Mouse (Mus musculus) heart, adult 18-20 months (tissue): ENCODE measurements at regions not wholly inside any gene's neighbourhood (a gene's known extent, or its start where the extent isn't known, plus 50 kb on each side); places are given as distances from the start of the nearest gene placed in this dataset.
A peak's percentile ranks its signal among the peaks of the same experiment; 100 is the strongest.

Experiments
- DNase-seq, 2 experiments: peaks; one replicate each; pipeline ENCODE4 v3.0.0; 2021 to 2022; ENCODE audit warnings: mixed read lengths in 1 of 2

DNA sequence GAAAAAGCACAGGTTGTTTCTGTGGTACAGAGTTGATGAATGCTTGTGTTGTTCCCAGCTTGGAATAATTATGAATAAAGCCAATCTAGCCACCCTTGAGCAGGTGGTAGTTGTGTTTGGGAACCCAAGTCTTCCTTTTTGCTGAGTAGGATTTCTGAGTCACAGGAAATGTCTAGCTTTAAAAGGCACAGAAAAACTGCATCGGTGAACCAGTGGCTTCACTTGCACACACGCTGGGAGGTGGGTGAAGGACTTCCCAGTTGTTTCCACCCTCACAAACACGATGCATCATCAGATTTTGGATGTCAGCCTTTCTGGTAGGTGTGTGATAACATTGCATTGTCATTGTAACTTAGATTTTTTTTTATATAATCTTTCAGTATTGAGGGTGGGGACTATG lies 322.9 kb upstream of the Slco3a1 start:
- no peak for DNase-seq

DNA sequence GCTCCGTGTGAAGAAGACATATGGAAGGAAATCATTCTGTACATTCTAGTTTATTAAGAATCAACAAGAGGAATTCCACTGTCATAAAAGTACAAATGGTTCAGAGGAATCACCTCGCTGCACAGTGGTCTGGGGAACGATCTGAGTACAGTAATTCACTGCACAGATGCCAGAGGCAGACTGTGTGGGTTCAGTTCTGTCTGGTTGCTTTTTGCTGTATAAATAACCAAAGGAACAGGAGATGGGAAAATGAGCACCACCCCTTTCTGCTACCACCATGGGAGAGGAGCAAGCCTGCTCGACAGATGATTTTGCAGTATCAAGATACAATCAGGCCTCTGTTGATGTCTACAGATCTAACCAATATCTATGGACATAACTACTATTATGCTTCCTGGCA lies 322.1 kb upstream of the Slco3a1 start:
- no peak for DNase-seq

DNA sequence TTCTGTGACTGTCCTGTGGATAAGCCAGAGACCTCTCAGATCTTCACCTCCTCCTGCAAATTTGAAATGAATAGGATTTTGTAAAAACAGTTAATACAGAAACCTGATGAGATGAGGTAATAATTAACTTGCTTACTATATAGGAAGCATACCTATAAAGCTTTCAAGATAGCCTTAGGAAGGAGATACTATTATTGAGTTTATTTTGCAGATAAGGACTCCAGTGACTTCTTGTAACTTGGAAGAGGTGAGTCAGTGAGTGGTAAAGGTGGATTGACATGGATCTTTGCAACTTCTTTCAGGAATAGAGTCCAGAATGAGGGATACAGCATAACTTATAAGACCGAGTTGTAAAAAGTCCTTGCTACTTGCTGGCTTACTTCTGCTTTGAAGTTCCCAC lies 315.7 kb upstream of the Slco3a1 start:
- DNase-seq, result no peak

DNA sequence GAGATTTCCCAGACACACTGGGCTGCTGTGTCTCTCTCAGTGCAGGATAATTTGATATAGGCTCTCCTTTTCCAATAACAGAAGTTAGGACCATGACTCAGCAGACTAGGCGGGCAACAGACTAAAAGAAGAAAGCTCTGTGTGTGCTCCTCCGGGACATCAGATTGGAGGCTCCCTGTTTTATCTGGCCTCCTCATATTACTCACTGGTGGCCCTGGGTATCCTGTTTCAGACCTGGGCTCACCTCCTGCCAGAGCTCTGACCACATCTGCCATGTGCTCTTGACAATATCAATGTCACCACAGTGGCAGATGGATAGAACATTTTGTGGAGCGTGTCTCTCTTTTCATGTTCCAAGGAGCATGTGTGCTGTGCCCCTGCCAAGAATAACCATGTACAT lies 308.1 kb upstream of the Slco3a1 start:
- DNase-seq, result peak; percentile 64 to 75

DNA sequence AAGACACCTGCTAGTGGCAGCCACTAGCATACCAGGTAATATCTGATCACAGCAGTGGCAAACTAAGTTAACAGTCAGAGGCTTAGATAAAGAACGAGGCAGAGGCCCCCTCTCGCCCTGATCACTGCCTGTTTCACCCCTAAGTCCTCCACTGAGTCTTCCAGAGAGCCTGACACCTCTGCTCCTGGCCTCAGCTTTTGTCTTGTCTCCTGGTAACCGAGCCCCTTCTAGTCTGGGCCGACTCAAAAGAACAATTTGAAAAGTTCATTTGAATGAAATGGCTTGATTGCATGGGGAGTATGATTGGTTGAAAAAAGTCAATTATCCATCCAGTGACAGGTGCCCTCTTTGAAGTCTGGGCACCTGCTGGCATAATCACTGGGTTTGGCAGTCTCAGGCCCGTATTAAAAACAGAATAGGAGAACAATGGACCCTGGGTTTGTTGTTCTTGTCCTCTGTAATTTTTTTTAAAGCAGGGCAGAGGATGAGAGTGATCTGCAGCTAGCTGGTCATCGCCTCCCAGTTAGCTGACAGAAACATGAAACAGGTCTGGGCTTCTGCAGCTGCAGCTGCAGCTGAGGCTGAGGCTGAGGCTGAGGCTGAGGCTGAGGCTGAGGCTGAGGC lies 289.8 kb upstream of the Slco3a1 start:
- no peak for DNase-seq

DNA sequence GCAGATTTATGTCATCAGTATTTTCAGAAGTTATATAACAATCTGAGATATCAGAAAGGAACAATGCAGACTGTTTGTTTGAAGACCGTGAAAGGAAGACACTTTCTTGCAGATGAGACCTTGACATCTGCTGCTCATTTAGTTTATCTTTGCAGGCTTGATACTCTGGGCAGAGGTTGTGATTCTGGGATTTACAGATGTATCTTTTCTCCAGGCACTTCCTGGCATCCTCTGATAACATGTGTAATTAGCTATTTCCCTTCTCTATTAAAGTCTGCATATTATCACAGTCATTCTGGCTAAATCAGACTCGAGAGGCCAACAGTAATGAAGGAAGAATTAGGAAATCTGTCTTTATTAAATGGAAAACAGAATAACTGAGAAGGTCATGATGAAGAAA lies 268.7 kb upstream of the Slco3a1 start:
- DNase-seq, result no peak

DNA sequence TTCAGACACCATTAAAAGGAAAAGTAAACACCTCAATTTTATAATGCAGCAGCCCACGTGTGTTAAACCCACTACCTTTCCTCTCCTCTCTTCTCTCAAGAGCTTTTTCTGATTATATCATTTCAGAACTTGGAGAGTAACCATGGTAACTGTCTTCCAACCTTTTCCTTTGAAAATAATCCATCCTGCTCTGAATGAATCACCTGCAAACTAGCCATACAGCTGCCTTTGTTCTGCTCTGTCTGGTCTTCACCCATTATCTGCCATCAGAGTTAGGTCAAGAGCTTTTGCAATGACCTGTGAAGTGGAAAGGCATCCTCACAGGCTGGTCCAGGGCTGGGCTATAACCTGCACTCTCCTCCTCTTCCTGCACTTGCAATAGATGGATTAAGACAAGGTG lies 238.7 kb upstream of the Slco3a1 start:
- DNase-seq, result no peak

DNA sequence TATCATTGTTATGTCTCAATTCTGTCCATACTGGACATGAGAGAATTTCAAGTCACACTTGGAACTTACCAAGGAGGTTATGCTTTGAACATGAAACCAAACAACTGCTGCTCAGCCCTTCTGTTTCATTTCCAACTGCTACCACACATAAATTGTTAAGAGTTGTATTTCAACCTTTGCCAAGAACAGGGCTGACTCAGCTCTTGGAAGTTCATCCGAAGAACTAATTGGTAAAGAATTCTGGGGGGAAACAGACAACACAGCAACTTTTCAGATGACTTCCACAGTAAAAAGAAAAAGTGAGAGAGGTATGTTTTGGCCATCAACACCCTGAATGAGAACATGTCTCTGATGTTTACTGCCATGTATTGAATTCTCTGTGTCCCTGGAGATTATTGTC lies 234.1 kb upstream of the Slco3a1 start:
- DNase-seq, result peak; percentile 7 to 14

DNA sequence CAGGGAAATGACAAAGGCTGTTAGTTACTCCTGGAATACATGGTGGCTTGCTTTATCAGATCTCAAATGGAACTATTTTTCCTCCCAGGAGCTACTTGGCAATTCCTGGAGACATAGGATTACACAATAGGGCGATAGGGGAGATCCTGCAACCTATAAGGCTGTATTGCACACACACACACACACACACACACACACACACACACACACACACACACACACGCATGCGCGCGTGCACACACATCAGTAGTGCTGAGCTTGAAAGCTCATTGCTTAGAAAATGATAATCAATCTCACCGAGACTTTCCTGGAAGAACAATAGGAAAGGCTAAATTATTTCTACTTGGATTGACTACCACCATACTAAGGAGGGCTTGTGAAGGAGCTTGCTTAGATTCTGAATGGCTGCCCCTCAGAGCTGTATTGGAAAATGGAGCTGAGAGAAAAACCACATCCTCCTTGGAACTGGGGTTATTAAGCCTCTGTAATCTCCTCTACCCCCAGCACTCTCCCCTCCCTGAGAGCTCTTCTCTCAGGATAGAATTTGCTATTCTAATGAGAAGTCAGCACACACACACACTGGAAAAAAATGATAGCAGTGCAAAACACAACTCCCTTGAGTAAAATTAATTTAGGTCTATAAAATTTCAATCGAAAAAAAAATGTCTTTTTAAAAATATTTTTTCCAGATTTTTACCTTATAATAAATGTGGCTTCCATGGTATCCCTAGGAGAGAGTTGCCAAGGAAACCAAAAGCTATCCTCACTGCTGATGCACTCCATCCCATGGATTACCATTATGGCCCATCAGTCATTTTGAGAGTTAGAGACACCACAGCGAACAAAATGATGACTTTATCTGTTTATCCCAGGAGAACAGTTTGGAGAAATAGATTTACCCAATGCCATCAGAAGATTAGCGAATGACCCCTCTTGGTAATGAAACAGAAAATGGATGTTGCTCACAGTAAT lies 217.1 kb upstream of the Slco3a1 start:
- no peak for DNase-seq

DNA sequence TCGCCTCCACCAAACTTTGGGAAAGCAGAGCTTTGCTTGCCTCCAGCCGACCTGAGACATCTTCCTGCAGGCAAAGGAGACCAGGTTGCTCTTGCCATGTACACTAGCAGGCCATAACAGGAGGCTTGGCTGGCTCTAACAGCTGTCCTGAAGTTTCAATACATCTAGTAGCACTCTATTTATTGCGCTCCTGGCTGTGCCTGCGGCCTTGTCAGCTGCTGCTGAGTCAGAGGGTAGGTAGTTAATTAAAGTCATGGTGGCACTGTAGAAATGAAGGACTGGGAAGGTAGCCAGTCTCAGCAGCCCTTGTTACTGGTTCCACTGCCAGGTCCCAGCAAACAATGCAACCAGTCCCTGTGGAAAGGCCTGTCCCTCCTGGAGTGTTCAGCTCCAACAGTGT lies 212.0 kb upstream of the Slco3a1 start:
- peak; percentile 59 to 70 for DNase-seq

DNA sequence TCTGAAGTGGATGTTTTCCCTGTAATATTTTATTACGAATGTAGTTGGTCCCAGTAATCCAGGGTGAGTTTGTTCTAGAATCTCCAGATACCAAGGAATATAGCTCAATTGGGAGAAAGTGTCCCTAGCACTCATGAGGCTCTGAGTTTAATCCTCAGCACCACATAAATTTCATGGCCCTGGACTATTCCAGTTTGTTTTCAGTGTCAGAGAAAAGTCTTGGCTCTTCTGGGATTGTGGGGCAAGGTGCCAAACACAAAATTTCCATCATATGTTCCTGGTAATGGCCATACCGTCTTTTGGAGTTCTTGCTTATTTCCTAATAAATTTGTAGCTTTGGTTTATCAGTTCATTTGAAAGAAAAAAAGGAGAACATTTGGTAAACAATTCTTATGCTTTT lies 202.9 kb upstream of the Slco3a1 start:
- no peak for DNase-seq

DNA sequence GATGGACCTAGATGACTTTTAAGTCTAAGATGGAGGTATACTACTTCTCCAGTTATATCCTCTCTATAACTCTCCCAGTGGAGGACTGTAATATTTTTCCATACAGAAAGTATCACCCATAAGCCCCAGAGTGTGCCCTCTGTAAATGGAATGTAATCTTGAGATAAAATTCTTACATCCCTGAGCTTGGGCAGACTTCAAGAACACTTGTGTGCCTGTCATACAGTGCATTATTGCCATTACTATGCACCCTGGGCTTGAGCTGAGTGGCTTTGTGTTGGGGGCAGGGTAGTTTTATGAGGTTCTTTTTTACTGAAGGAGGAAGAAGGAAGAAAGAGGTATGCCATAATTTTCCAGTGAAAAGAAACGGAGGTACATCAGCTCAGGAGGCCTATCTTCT lies 193.1 kb upstream of the Slco3a1 start:
- DNase-seq, result no peak

DNA sequence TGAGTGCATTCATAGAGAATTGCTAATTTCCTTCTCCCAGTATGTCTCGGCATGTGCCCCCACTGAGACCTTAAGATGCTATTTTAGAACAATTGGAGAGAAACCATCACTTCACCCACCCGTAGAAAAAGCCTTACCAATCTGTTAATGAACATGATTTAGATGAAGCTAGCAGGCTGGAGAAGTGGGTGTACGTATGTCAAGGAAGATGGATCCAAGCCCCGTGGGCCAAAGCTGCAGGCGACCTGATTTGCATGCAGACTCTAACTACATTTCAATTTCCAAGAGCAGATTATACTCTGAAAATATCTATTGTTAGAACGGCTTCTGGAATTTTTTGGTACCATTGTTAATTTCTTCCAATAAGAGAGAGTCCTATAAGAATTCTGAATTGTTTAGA lies 180.4 kb upstream of the Slco3a1 start:
- no peak for DNase-seq

DNA sequence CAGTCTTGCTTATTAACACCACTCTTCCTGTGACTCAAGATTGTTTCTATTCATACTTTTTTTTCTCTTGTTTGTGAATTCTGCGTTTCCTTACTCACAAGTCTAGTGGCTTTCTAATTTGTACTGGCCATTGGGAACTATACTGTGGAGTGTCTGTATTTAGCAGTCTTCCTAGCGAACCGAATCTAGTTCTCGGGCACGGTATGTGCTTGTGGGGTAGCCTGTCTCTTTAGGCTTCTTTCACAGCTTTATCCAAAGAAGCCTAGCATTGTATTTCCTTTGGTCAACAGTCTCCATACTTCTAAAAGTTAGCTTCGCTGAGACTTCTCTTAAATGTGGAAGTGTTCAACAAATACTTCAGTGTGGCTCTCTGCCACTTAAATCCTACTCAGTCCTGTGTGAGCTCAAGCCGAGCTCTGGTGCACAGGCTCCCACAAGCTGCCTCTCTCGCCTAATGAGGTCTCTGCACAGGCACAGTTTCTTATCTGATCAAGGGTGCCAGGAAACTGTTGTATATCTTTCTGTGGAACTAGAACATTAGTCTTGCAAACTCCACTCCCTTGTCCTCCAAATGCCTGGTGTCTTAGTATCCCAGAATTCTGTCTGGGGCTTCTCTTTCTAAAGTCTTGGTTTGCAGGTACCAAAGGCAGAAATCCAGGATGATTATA lies 171.9 kb upstream of the Slco3a1 start:
- no peak for DNase-seq

DNA sequence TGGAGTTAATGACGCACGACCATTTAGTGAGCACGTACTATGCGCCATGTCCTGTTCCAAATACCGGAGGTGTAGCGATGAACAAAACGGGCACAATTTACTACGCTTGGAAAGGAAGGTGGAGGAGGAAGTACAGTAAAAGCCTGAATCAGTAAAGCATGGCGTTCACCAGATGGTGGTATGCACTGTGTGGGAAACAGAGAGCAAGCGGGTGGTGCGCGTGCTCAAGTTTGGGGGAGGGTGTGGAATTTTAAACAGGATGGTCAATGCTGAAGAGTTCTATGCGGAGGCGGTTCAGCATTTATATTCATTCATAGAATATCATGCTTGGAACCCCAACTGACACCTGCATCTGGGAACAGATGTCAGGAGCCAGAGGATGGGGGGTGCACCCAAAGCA lies 164.7 kb upstream of the Slco3a1 start:
- DNase-seq, result no peak

DNA sequence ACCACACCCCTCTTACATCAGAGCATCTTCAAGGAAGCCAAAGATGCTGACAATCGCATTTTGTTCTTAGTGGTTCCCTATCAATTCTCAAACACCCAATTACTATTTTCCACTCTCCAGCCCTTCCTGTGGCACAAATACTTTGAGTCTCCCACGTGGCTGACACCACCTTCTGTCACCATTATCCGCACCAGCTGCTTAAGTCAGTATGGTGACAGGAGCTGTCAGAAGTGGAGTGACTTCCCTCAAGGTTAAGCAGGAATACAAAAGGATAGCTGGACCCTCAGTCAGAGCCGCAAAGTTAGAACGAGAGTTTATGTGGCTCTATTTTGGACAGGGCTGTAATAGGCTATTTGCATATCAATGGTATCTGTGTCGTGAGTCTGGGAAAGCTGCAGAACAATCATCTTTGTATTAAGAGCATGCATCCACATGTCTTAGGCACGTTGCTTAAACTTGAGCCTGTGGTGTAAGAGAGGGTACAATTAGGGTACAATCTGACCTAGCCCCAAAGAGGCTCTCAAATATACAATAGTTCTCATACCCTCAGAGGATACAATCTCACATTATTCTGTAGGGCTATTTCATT lies 155.5 kb upstream of the Slco3a1 start:
- DNase-seq, result no peak

DNA sequence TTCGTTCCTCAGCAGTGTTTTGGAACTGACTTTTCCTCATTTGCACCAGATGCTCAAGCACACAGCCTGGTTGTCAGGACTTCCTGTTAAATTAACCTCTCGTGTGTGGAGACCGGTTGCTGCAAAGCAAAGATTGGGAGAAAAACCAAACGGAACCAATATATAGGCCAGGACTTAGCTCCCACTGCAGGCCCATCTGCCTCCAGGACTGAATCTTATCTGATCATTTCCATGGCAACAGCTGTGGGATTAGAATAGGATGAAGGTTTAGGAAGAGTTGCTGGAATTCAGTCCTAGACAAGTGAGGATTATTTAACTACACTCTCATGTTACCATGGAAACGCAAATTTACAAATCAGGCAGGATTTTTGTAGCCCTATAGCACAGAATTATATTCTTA lies 154.4 kb upstream of the Slco3a1 start:
- no peak for DNase-seq

DNA sequence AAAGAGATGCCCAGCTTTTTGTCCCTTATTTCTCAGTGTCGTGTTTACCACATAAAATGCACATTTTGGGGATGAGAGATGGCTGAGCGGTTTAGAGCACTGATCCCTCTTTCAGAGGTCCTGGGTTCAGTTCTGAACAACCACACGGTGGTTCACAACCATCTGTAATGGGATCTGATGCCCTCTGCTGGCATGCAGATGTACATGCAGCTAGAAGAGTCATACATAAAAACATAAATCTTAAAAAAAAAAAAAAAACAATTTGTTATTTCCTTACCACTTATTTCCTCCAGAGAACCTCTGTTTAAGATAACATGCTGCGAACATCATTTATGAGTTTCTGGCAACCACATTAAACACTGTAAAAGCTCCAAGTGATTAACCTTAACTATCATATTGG lies 149.0 kb upstream of the Slco3a1 start:
- no peak for DNase-seq

DNA sequence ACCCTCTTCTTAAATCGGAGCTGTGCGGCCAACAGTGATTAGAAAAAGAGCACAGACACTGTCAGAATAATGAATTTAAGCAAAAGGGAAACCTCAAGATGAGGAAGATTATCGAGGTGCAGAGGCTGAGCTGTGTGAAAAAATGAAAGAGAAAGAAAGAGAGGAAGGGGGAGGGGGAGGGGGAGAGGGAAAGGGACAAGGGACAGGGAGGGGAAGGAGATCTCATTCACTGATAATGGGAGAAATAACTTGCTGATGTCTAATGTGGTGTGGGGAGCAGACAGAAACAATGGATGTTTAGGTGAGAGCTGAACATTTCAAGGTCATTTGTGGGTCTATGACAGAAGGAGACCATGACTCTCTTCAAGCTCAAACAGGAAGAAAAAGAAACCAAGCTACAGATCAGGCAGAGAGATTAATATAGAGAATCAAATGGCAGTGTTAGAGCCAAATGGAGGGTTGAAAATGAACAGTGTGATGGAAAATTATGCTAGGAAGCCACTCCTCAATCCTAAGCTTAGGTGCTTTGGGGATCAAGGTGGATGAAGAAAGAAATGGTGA lies 143.3 kb upstream of the Slco3a1 start:
- no peak for DNase-seq

DNA sequence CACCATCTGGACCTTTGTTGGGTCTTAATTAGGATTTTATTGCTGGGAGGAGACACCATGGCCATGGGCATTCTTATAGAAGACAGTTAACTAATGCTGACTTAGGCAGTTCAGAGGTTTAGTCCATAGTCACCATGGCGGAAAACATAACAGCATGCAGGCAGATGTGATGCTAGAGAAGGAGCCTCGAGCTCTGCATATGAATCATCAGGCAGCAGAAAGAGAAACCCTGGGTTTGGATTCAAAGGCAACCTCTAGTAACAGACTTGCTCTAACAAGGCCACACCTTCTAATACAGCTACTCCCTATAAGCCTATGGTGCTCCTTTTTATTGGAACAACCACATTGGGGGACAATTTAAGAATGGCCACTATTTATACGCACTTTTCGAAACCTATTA lies 141.7 kb upstream of the Slco3a1 start:
- no peak for DNase-seq

DNA sequence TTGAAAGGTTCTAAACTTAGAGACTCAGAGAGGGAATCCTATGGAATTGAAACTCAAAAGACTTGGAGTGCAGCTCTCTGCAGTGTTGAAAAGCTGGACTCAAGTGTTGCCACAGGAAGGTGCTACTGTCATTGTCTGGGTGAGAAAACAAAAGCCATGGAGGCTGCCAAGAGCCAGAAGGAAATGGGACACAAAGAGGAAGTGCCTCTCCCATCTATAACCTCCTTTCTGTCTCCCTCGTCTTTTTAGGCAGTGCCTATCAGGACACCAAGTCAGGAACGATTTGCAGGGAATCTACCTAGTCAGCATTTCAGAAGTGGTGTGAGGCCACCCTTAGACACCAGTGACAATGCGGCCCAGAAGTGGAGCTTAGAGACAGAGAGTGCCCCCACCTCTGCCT lies 138.5 kb upstream of the Slco3a1 start:
- peak; percentile 13 to 48 for DNase-seq

DNA sequence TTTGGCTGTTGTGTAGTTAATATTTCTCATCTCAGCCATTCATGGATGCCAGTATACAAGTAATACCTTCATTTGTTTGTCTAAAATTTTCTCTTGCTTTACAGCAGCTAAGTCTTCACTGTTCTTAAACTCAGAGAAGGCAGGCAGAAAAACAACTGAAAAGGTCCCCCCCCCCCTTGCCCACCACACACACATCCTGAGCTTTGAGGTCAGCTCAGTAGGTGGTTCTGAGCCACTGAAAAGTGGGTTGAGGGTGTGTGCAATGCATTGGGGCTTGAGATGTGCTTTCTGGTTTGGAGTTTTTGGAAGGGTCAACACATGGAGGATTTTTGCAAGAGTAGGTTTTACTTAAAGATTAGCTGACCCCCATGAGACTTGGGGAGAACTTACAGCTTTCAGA lies 136.1 kb upstream of the Slco3a1 start:
- DNase-seq, result no peak
